Mouse (Mus musculus) lung, embryonic 16.5 days (tissue): Measurements from ENCODE around the gene Wdfy3. TPM values are rescaled to one million over a fixed set of nuclear protein-coding genes. Genes with fewer than 3 reads are reported as not detected.
A peak's percentile ranks its signal among the peaks of the same experiment; 100 is the strongest.

ENCODE experiments used
- ATAC-seq: fragments of 200-750 bp; cut with Nextera tagmentation; 2 replicates; pipeline ENCODE4 v1.8.0; 2017; ENCODE audit warnings: low read depth, mild to moderate bottlenecking, moderate library complexity
- H3K27ac ChIP-seq: fragments of 300-500 bp; sonication (generic); 2 replicates; pipeline ENCODE4 v1.5.1; 2014; ENCODE audit warnings: mild to moderate bottlenecking, control low read depth, low read length
- H3K27me3 ChIP-seq: fragments of 300-500 bp; sonication (generic); 2 replicates; pipeline ENCODE4 v1.6.1; 2014; ENCODE audit warnings: low read depth, low read length, mixed read lengths; ENCODE audit not compliant: control insufficient read depth, insufficient read depth
- H3K36me3 ChIP-seq: fragments of 300-500 bp; sonication (generic); 2 replicates; pipeline ENCODE4 v1.6.1; 2014; ENCODE audit warnings: low read length; ENCODE audit not compliant: control insufficient read depth, insufficient read depth
- H3K4me1 ChIP-seq: fragments of 300-500 bp; sonication (generic); replicated peaks from 2 replicates; pipeline ENCODE4 v1.6.1; 2014; ENCODE audit warnings: low read length, mixed read lengths; ENCODE audit not compliant: control insufficient read depth, insufficient read depth
- H3K4me2 ChIP-seq: fragments of 300-500 bp; sonication (generic); 2 replicates; pipeline ENCODE4 v1.6.1; 2014; ENCODE audit warnings: low read depth, low read length, control low read depth
- H3K4me3 ChIP-seq: fragments of 300-500 bp; sonication (generic); 2 replicates; pipeline ENCODE4 v1.5.1; 2014; ENCODE audit warnings: mild to moderate bottlenecking, low read length, control low read depth
- H3K9ac ChIP-seq: fragments of 300-500 bp; sonication (generic); 2 replicates; pipeline ENCODE4 v1.6.1; 2014; ENCODE audit warnings: low read length, control low read depth
- H3K9me3 ChIP-seq: fragments of 300-500 bp; sonication (generic); 2 replicates; pipeline ENCODE4 v1.6.1; 2016; ENCODE audit warnings: low read length; ENCODE audit not compliant: control insufficient read depth
- WGBS: fragments of 180-500 bp; shearing (Covaris S2); extraction: QIAGEN DNeasy Blood & Tissue Kit; methylation state at CpG from one replicate; pipeline ENCODE4 v1.1.7; 2014; 5-methylcytosine and 5-hydroxymethylcytosine counted together
- polyA plus RNA-seq: library from polyadenylated mRNA; unstranded; fragments of >200 nt; fragmentation: Nextera tagmentation; extraction: Ambion mirVana; gene quantifications from 2 replicates; pipeline ENCODE4 v1.2.1, GENCODE M21; 2015

Gene Wdfy3
- polyA plus RNA-seq, 1 experiment from 2014 or later: 12.6 TPM

DNA sequence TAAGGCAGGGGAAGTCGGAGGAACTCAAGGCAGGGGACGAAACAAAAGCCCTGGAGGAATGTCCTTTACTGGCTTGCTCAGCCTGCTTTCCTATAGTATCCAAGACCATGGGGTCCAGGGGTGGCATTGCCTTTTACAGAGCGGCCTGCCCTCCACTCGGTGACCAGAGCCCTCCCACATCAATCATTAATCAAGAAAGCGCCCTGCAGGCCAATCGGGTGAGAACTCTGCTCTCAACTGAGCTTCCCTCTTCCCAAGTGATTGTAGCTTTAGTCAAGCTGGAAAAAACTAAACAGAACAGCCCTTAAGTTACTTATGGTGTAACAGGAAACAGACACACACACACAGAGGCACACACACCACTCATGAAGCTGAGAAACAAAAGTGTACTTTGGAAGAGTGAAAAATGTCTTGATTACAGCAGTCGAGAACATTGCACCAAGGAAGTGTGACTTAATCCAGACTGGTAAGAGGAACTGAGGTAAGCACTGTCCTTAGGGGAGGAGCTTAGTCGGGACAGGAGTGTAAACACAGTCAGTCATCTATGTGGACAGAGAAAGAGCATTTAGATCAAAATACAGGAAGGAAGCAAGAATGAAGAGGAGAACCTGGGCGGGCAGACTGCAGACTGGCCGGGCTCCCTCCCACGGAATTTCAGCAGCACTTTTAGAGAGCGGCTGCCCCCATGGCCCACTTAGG lies 101.4 kb downstream of the Wdfy3 start:
- H3K27me3 ChIP-seq: no peaks in the 10 kb centered on the region
- peak overlapping the region; percentile 1 for H3K4me2 ChIP-seq
- peak overlapping the region; percentile 73 for H3K27ac ChIP-seq
- WGBS: 19% methylated on average over 12 of the region's 12 CpGs
- no peaks in the 10 kb centered on the region for H3K36me3 ChIP-seq
- H3K9ac ChIP-seq: no peak overlapping the region
- H3K4me1 ChIP-seq: no peaks in the 10 kb centered on the region; the same call in 1 of the 2 replicates
- no peak overlapping the region for H3K4me3 ChIP-seq
- ATAC-seq: peak; percentile 86
- no peaks in the 10 kb centered on the region for H3K9me3 ChIP-seq

DNA sequence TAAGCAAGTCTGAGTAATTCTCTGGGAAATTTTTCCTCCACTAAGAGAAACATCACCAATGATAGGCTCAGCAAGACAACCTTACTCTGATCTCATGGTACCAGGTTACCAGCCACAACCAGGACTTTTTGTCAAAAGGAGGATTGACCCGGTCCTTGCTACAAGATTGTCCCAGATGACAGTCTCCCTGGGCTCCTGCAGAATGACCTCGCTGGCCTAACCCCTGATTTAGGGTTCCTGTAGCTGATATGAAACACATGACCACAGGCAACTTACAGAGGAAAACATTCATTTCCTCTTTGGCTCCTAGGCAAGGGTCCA lies 101.9 kb downstream of the Wdfy3 start:
- no peaks in the 10 kb centered on the region for H3K9me3 ChIP-seq
- H3K4me2 ChIP-seq: no peak overlapping the region
- WGBS: 61% methylated on average over 2 of the region's 2 CpGs
- H3K27ac ChIP-seq: peak overlapping the region; percentile 73
- no peaks in the 10 kb centered on the region for H3K27me3 ChIP-seq
- H3K9ac ChIP-seq: peak overlapping the region; percentile 14; the same call in 1 of the 2 replicates
- no peaks in the 10 kb centered on the region; the same call in 1 of the 2 replicates for H3K4me1 ChIP-seq
- H3K36me3 ChIP-seq: no peaks in the 10 kb centered on the region
- ATAC-seq: no peak
- no peak overlapping the region for H3K4me3 ChIP-seq

DNA sequence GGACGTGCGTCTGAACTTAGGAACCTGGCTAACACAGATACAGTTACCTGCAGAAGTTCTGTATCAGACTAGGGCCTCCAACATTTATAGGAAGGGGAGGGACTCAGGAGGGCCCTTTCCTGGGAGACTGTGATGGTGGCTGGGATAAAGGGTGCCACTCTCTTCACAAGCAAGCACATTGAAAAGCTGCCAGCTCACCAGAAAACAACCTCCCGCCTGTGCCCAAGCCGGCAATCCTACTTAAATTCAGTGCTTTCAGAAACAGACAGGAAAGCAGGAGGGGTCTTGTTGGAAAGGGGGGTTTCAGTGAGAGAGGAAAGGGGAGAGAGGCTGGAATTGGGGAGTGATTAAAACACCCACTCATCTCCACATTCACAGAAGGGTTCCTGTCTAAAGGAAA lies 106.9 kb downstream of the Wdfy3 start:
- H3K4me2 ChIP-seq: no peak overlapping the region
- H3K4me1 ChIP-seq: no peaks in the 10 kb centered on the region; the same call in 1 of the 2 replicates
- H3K9ac ChIP-seq: no peak overlapping the region
- WGBS: 82% methylated on average over 4 of the region's 4 CpGs
- ATAC-seq: no peak
- no peak overlapping the region for H3K27ac ChIP-seq
- H3K36me3 ChIP-seq: peaks cover 11% of the 10 kb centered on the region
- H3K27me3 ChIP-seq: no peaks in the 10 kb centered on the region
- H3K4me3 ChIP-seq: no peak overlapping the region
- H3K9me3 ChIP-seq: no peaks in the 10 kb centered on the region

DNA sequence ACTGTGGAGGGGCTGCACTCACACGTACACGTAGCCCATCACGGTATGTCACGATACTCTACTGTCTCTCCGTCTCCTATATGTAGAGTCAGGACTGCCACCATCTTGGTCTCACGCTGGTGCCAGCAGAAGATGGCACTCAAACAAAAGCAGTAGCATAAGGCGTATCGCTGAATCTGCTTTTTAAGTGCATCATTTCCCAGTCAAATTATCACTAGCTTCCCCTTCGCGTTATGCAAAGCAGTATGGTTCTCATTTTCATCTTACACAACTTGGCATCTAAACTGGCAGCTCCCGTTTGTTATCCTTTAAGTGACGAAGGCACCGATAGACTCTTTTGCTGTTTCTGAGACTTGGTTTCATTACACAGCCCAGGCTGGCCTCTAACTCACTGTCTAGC lies 110.4 kb downstream of the Wdfy3 start:
- H3K9ac ChIP-seq: no peak overlapping the region
- no peak overlapping the region for H3K4me3 ChIP-seq
- H3K27ac ChIP-seq: no peak overlapping the region
- no peak overlapping the region for H3K4me2 ChIP-seq
- peaks cover 11% of the 10 kb centered on the region for H3K36me3 ChIP-seq
- no peak for ATAC-seq
- no peaks in the 10 kb centered on the region for H3K9me3 ChIP-seq
- no peaks in the 10 kb centered on the region for H3K27me3 ChIP-seq
- WGBS: 96% methylated on average over 13 of the region's 13 CpGs
- peaks cover 4% of the 10 kb centered on the region; the same call in 1 of the 2 replicates for H3K4me1 ChIP-seq

DNA sequence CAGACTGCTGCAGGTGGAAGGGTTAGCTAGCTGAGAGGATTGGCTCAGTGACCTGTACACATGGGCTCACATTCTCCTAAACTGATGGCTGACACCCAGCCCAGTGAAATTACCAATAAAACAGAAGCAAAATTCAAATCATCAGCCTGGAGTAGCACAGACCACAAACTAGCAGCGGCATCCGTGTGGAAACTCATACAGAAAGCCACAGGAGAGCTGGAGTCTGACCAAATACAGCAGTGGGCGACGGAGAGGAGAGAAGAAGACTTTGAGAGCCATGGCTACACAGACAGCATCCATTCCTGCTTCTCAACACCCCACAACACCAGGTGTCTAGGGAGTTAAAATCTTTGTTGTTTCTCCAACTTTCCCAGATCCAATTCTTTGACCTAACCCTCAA lies 110.8 kb downstream of the Wdfy3 start:
- H3K27me3 ChIP-seq: no peaks in the 10 kb centered on the region
- no peaks in the 10 kb centered on the region for H3K9me3 ChIP-seq
- peaks cover 4% of the 10 kb centered on the region; the same call in 1 of the 2 replicates for H3K4me1 ChIP-seq
- no peak for ATAC-seq
- no peak overlapping the region for H3K4me3 ChIP-seq
- H3K9ac ChIP-seq: no peak overlapping the region
- H3K4me2 ChIP-seq: no peak overlapping the region
- WGBS: 93% methylated on average over 4 of the region's 4 CpGs
- H3K27ac ChIP-seq: no peak overlapping the region
- H3K36me3 ChIP-seq: peaks cover 11% of the 10 kb centered on the region

DNA sequence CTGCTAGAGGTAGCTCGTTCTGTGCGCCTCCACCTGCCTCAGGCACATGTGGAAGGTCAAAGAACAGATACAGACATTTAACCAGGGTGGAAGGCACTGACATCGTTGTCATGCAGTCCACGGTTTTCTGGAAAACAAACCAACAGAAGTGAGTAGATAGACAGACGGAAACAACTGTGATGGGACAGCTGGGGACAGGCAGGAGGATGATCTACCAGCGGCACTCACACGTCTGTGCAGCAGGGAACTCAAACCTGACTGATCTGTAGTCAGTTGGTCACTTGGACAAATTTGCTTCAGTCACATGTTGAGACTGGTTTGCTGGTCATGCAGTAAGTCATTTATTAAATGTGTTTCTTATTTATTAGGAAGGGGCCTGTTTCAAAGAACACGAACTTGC lies 112.3 kb downstream of the Wdfy3 start:
- H3K4me3 ChIP-seq: no peak overlapping the region
- no peak overlapping the region for H3K9ac ChIP-seq
- H3K36me3 ChIP-seq: peaks cover 11% of the 10 kb centered on the region
- no peak overlapping the region for H3K27ac ChIP-seq
- WGBS: 84% methylated on average over 8 of the region's 8 CpGs
- no peak for ATAC-seq
- no peaks in the 10 kb centered on the region for H3K9me3 ChIP-seq
- no peak overlapping the region for H3K4me2 ChIP-seq
- H3K27me3 ChIP-seq: no peaks in the 10 kb centered on the region
- H3K4me1 ChIP-seq: peaks cover 4% of the 10 kb centered on the region; the same call in 1 of the 2 replicates

DNA sequence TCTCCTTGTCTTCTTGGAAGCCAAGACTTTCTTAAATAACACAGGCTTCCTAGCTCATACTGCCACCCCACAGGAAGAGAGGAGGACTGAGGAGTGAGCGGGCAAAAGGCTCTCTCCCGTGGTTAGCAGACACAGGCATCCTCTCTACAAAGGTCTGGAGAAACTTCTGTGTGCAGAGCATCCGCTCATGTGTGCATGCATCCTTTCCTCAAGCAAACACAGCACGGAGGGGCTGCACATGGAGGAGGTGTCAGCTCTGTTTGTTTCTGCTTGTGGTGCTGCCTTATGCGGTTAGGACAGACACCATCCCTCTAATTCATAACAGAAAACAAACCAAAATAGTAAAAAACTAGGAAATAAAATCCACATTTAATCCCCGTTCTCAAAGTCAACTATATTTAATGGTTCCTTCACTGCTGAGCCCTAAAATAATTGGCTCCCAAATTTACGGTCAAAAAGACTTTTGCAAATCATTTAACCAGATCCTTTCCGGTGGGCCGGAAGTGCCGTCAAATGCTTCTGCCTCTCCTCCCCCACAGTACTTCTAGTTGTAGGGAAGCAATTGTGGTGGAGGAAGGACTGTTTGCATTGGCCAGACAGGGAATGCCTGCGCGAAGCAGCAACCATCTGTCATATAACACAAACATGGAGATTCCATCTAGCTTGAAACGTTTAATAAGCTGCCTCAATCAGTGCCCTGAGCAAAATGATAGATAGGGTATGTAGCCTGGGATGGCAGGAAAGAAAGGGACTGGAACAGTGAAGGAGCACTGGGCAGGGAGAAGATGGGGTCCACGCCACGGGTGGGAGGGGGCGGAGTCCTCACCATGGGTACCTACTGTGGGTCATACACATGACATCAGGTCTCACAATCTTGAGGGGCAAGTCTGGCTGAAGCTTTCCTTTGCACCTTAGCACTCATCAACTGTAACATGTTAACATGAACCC lies 115.1 kb downstream of the Wdfy3 start:
- Histone ChIP-seq H3K4me1 (peaks cover 4% of the 10 kb centered on the region; the same call in 1 of the 2 replicates), H3K9ac (no peak overlapping the region), H3K4me3 (no peak overlapping the region), H3K36me3 (peaks cover 5% of the 10 kb centered on the region; the same call in 1 of the 2 replicates), H3K4me2 (no peak overlapping the region), H3K9me3 (no peaks in the 10 kb centered on the region), H3K27ac (peak overlapping the region; percentile 36; the same call in 1 of the 2 replicates), H3K27me3 (no peaks in the 10 kb centered on the region)
- peak; percentile 82 for ATAC-seq
- 54% methylated on average over 16 of the region's 16 CpGs for WGBS

DNA sequence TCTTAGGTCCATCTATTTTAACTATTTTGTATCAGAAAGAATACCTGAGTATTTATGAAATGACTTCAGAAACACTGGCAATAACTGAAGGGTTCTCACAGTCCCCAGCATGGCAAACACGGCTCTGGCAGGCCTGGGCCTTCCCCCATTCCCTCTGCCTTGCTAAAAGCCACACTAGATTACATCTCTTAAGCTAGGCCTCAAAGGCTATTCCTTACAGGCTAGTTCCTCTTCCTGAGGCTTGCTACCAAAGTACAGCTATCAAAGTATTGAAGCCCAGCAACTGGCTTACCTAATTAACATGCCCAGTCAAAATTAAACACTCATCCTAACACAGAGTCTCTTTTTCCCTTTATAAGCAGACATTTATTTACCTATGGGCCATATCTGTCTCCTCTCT lies 117.8 kb downstream of the Wdfy3 start:
- Histone ChIP-seq H3K4me2 (no peak overlapping the region), H3K27me3 (no peaks in the 10 kb centered on the region), H3K4me1 (peaks cover 4% of the 10 kb centered on the region; the same call in 1 of the 2 replicates), H3K27ac (no peak overlapping the region), H3K9ac (no peak overlapping the region), H3K9me3 (no peaks in the 10 kb centered on the region), H3K4me3 (no peak overlapping the region), H3K36me3 (peaks cover 21% of the 10 kb centered on the region)
- WGBS: 59% methylated on average over 1 of the region's 1 CpGs
- no peak for ATAC-seq

DNA sequence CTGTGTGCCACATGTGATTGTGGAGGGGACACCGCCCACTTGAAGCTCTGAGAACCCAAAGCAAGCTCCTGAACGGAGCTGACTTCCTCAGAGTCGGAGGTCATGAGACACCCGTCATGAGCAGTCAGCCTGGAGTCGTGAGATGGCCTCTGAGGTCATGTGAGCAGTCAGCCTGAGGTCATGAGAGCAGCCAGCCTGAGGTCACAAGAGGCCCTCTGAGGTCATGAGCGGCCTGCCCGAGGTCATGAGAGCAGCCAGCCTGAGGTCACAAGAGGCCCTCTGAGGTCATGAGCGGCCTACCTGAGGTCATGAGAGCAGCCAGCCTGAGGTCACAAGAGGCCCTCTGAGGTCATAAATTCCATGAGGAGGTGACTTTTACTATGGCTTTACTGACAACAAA lies 120.4 kb downstream of the Wdfy3 start:
- no peak overlapping the region for H3K4me2 ChIP-seq
- no peak overlapping the region for H3K4me3 ChIP-seq
- ATAC-seq: no peak
- H3K9ac ChIP-seq: no peak overlapping the region
- H3K36me3 ChIP-seq: peaks cover 24% of the 10 kb centered on the region
- H3K4me1 ChIP-seq: no peaks in the 10 kb centered on the region
- WGBS: 74% methylated on average over 8 of the region's 8 CpGs
- H3K9me3 ChIP-seq: no peaks in the 10 kb centered on the region
- no peak overlapping the region for H3K27ac ChIP-seq
- H3K27me3 ChIP-seq: no peaks in the 10 kb centered on the region
